Mouse (Mus musculus) bone marrow, adult 2 months (tissue): ENCODE measurements around the gene Slc2a12. TPM values are rescaled to one million over a fixed set of nuclear protein-coding genes. Genes with fewer than 3 reads are reported as not detected.

Source experiments
- H3K27ac ChIP-seq: fragments of 200-500 bp; 2 replicates; pipeline ENCODE4 v1.5.1; 2012; ENCODE audit warnings: low read depth, mild to moderate bottlenecking, control low read depth, inconsistent platforms, low read length; ENCODE audit not compliant: control insufficient read depth, poor library complexity, insufficient read depth
- H3K4me1 ChIP-seq: fragments of 200-500 bp; 2 replicates; pipeline ENCODE4 v1.6.1; 2011; ENCODE audit warnings: low read length; ENCODE audit not compliant: control insufficient read depth, insufficient read depth
- H3K4me3 ChIP-seq: fragments of 200-500 bp; replicated peaks from 2 replicates; pipeline ENCODE3; 2011; ENCODE audit warnings: mild to moderate bottlenecking, low read depth, low read length, control low read depth; ENCODE audit not compliant: control insufficient read depth
- CTCF ChIP-seq: fragments of 200-500 bp; IDR thresholded peaks from 2 replicates; pipeline ENCODE4 v1.5.1; 2011; ENCODE audit warnings: low read length, control low read depth; ENCODE audit not compliant: control insufficient read depth, insufficient read depth
- POLR2A ChIP-seq: fragments of 200-500 bp; IDR thresholded peaks from 2 replicates; pipeline ENCODE4 v1.6.1; 2011; ENCODE audit warnings: low read depth, mild to moderate bottlenecking, control low read depth, low read length, borderline replicate concordance; ENCODE audit not compliant: control insufficient read depth
- WGBS: fragments of 180-500 bp; shearing (Covaris S2); methylation state at CpG from one replicate; pipeline ENCODE4 v1.1.7; 2018; 5-methylcytosine and 5-hydroxymethylcytosine counted together
- polyA plus RNA-seq: library from polyadenylated mRNA; stranded (reverse); fragments of >200 nt; gene quantifications from 2 replicates; pipeline ENCODE4 v1.2.4, GENCODE M21; 2011; ENCODE audit warnings: low replicate concordance; ENCODE audit not compliant: missing spikeins, insufficient read depth, insufficient read length

The Slc2a12 gene
- polyA plus RNA-seq, 1 experiment, result not detected

- WGBS, result 75% methylated on average over 10 of the region's 10 CpGs
- H3K27ac ChIP-seq, result no peak overlapping the region
- TF ChIP-seq CTCF, result no peak
- TF ChIP-seq POLR2A, result no peak
- no peaks in the 10 kb centered on the region for H3K4me1 ChIP-seq
- no peak overlapping the region for H3K4me3 ChIP-seq
Measured at GRCm38 (mm10) chr10:22615309-22615708, 29.5 kb upstream of the Slc2a12 start.

GRCm38 (mm10) chr10:22618842-22619241 lies 26.0 kb upstream of the Slc2a12 start:
- no peak overlapping the region for H3K4me3 ChIP-seq
- 64% methylated on average over 2 of the region's 2 CpGs for WGBS

GRCm38 (mm10) chr10:22628832-22629231 lies 16.0 kb upstream of the Slc2a12 start:
- WGBS, result 64% methylated on average over 1 of the region's 1 CpGs
- TF ChIP-seq POLR2A (no peak), CTCF (no peak)
- Histone ChIP-seq H3K4me3 (no peak overlapping the region), H3K4me1 (no peaks in the 10 kb centered on the region), H3K27ac (no peak overlapping the region)

More at GRCm38 (mm10) chr10:22618842-22619241, 26.0 kb upstream of the Slc2a12 start:
- no peak for TF ChIP-seq CTCF
- H3K4me1 ChIP-seq, result no peaks in the 10 kb centered on the region
- H3K27ac ChIP-seq, result no peak overlapping the region

- TF ChIP-seq CTCF (no peak), POLR2A (no peak)
- Histone ChIP-seq H3K27ac (no peak overlapping the region), H3K4me3 (no peak overlapping the region), H3K4me1 (no peaks in the 10 kb centered on the region)
- 19% methylated on average over 4 of the region's 4 CpGs for WGBS
Measured at GRCm38 (mm10) chr10:22631103-22631502, 13.7 kb upstream of the Slc2a12 start.

- no peak overlapping the region for H3K4me3 ChIP-seq
- H3K4me1 ChIP-seq, result no peaks in the 10 kb centered on the region
- TF ChIP-seq CTCF, result no peak
- TF ChIP-seq POLR2A, result no peak
- H3K27ac ChIP-seq, result no peak overlapping the region
- 61% methylated on average over 7 of the region's 7 CpGs for WGBS
Measured at GRCm38 (mm10) chr10:22631528-22631927, 13.3 kb upstream of the Slc2a12 start.

- 71% methylated on average over 4 of the region's 4 CpGs for WGBS
- no peaks in the 10 kb centered on the region for H3K4me1 ChIP-seq
- no peak overlapping the region for H3K4me3 ChIP-seq
- TF ChIP-seq POLR2A (no peak), CTCF (no peak)
- no peak overlapping the region for H3K27ac ChIP-seq
Measured at GRCm38 (mm10) chr10:22631956-22632355, 12.9 kb upstream of the Slc2a12 start.

- Histone ChIP-seq H3K4me3 (no peak overlapping the region), H3K4me1 (no peaks in the 10 kb centered on the region), H3K27ac (no peak overlapping the region)
- TF ChIP-seq POLR2A, result no peak
- TF ChIP-seq CTCF, result no peak
- 48% methylated on average over 6 of the region's 6 CpGs for WGBS
Measured at GRCm38 (mm10) chr10:22633406-22634306, 11.2 kb upstream of the Slc2a12 start.

- Histone ChIP-seq H3K27ac (no peak overlapping the region), H3K4me3 (no peak overlapping the region), H3K4me1 (no peaks in the 10 kb centered on the region)
- WGBS, result 69% methylated on average over 3 of the region's 3 CpGs
- TF ChIP-seq POLR2A (no peak), CTCF (no peak)
Measured at GRCm38 (mm10) chr10:22637241-22637640, 7.6 kb upstream of the Slc2a12 start.

GRCm38 (mm10) chr10:22644171-22644570 lies 640 bp upstream of the Slc2a12 start:
- H3K4me3 ChIP-seq, result no peak overlapping the region
- no peak overlapping the region for H3K27ac ChIP-seq
- H3K4me1 ChIP-seq, result no peaks in the 10 kb centered on the region
- 84% methylated on average over 9 of the region's 9 CpGs for WGBS
- TF ChIP-seq CTCF, result no peak
- TF ChIP-seq POLR2A, result no peak
